Mouse (Mus musculus): Measurements from ENCODE around the gene 4930426L09Rik. TPM values are rescaled to one million over a fixed set of nuclear protein-coding genes. Genes with fewer than 3 reads are reported as not detected.

The 4930426L09Rik gene
- 1 to 10 TPM; 1.1 to 2.5 (median 1.2) TPM for total RNA-seq (2022)

GRCm38 (mm10) chr2:18998054-18998478, at the start of gene 4930426L09Rik, which contains the start of gene Pip4k2a:
TSS of gene 4930426L09Rik (plus strand) at chr2:18998343.
TSS of gene Pip4k2a (minus strand) at chr2:18998126.
- DNase-seq (ENCODE audit: low spot score in 2 of 2) = peak; percentile 85 to 91

GRCm38 (mm10) chr2:18948741-18949140, 49.4 kb upstream of the 4930426L09Rik start:
- no peak for DNase-seq (ENCODE audit: low spot score in 2 of 2)

- DNase-seq (ENCODE audit: low spot score in 2 of 2) = no peak
Measured at GRCm38 (mm10) chr2:18950758-18951157, 47.4 kb upstream of the 4930426L09Rik start.

- no peak for DNase-seq (ENCODE audit: low spot score in 2 of 2)
Measured at GRCm38 (mm10) chr2:18952102-18952673, 46.0 kb upstream of the 4930426L09Rik start.

- DNase-seq (ENCODE audit: low spot score in 2 of 2) = no peak
Measured at GRCm38 (mm10) chr2:18954422-18954821, 43.7 kb upstream of the 4930426L09Rik start.

- no peak for DNase-seq (ENCODE audit: low spot score in 2 of 2)
Measured at GRCm38 (mm10) chr2:18955022-18955421, 43.1 kb upstream of the 4930426L09Rik start.

- no peak for DNase-seq (ENCODE audit: low spot score in 2 of 2)
Measured at GRCm38 (mm10) chr2:18955671-18956070, 42.5 kb upstream of the 4930426L09Rik start.

- DNase-seq (ENCODE audit: low spot score in 2 of 2) = no peak
Measured at GRCm38 (mm10) chr2:18956424-18956823, 41.7 kb upstream of the 4930426L09Rik start.

GRCm38 (mm10) chr2:18956945-18957344, 41.2 kb upstream of the 4930426L09Rik start:
- no peak for DNase-seq (ENCODE audit: low spot score in 2 of 2)

GRCm38 (mm10) chr2:18957459-18957858, 40.7 kb upstream of the 4930426L09Rik start:
- no peak for DNase-seq (ENCODE audit: low spot score in 2 of 2)

- no peak for DNase-seq (ENCODE audit: low spot score in 2 of 2)
Measured at GRCm38 (mm10) chr2:18958044-18958443, 40.1 kb upstream of the 4930426L09Rik start.

- no peak for DNase-seq (ENCODE audit: low spot score in 2 of 2)
Measured at GRCm38 (mm10) chr2:18958501-18958900, 39.6 kb upstream of the 4930426L09Rik start.

- no peak for DNase-seq (ENCODE audit: low spot score in 2 of 2)
Measured at GRCm38 (mm10) chr2:18959008-18959407, 39.1 kb upstream of the 4930426L09Rik start.

- no peak for DNase-seq (ENCODE audit: low spot score in 2 of 2)
Measured at GRCm38 (mm10) chr2:18959558-18959957, 38.6 kb upstream of the 4930426L09Rik start.

GRCm38 (mm10) chr2:18960376-18960973, 37.7 kb upstream of the 4930426L09Rik start:
- DNase-seq (ENCODE audit: low spot score in 2 of 2) = no peak

- no peak for DNase-seq (ENCODE audit: low spot score in 2 of 2)
Measured at GRCm38 (mm10) chr2:18962502-18962901, 35.6 kb upstream of the 4930426L09Rik start.

GRCm38 (mm10) chr2:18963286-18964040, 34.7 kb upstream of the 4930426L09Rik start:
- DNase-seq (ENCODE audit: low spot score in 2 of 2) = no peak

- no peak for DNase-seq (ENCODE audit: low spot score in 2 of 2)
Measured at GRCm38 (mm10) chr2:18965108-18965507, 33.0 kb upstream of the 4930426L09Rik start.

GRCm38 (mm10) chr2:18965950-18966349, 32.2 kb upstream of the 4930426L09Rik start:
- DNase-seq (ENCODE audit: low spot score in 2 of 2) = no peak

- DNase-seq (ENCODE audit: low spot score in 2 of 2) = no peak
Measured at GRCm38 (mm10) chr2:18966566-18966965, 31.6 kb upstream of the 4930426L09Rik start.

- DNase-seq (ENCODE audit: low spot score in 2 of 2) = no peak
Measured at GRCm38 (mm10) chr2:18967451-18968063, 30.6 kb upstream of the 4930426L09Rik start.
